Mouse (Mus musculus) hindbrain, postnatal 0 days (tissue): ENCODE measurements at regions not wholly inside any gene's neighbourhood (a gene's known extent, or its start where the extent isn't known, plus 50 kb on each side); places are given as distances from the start of the nearest gene placed in this dataset.

Experiments
- ATAC-seq: fragments of 200-750 bp; cut with Nextera tagmentation; 2 replicates; pipeline ENCODE4 v1.8.0; 2017; ENCODE audit warnings: mild to moderate bottlenecking, moderate TSS enrichment, moderate library complexity
- DNase-seq: peaks from one replicate; pipeline ENCODE4 v3.0.0-alpha.2; 2015; ENCODE audit warnings: low spot score
- H3K27ac ChIP-seq: fragments of 300-500 bp; sonication (generic); 2 replicates; pipeline ENCODE4 v1.5.1; 2014; ENCODE audit warnings: mild to moderate bottlenecking
- H3K27me3 ChIP-seq: fragments of 300-500 bp; sonication (generic); 2 replicates; pipeline ENCODE4 v1.6.1; 2014; ENCODE audit warnings: low read length, mixed read lengths; ENCODE audit not compliant: insufficient read depth
- H3K36me3 ChIP-seq: fragments of 300-500 bp; sonication (generic); 2 replicates; pipeline ENCODE4 v1.6.1; 2014; ENCODE audit warnings: low read length, mixed read lengths; ENCODE audit not compliant: insufficient read depth
- H3K4me1 ChIP-seq: fragments of 300-500 bp; sonication (generic); 2 replicates; pipeline ENCODE4 v1.6.1; 2014; ENCODE audit warnings: antibody characterized with exemption, low read length, mixed read lengths; ENCODE audit not compliant: insufficient read depth
- H3K4me2 ChIP-seq: fragments of 300-500 bp; sonication (generic); 2 replicates; pipeline ENCODE4 v1.6.1; 2014; ENCODE audit warnings: low read depth, mild to moderate bottlenecking, low read length, moderate library complexity, mixed read lengths
- H3K4me3 ChIP-seq: fragments of 300-500 bp; sonication (generic); 2 replicates; pipeline ENCODE4 v1.5.1; 2014; ENCODE audit warnings: low read length
- H3K9ac ChIP-seq: fragments of 300-500 bp; sonication (generic); replicated peaks from 2 replicates; pipeline ENCODE4 v1.6.1; 2014; ENCODE audit warnings: mild to moderate bottlenecking, low read length, moderate library complexity, mixed read lengths
- H3K9me3 ChIP-seq: fragments of 300-500 bp; sonication (generic); 2 replicates; pipeline ENCODE4 v1.6.1; 2016; ENCODE audit warnings: low read length, mixed read lengths
- CTCF ChIP-seq: IDR thresholded peaks from 2 replicates; pipeline ENCODE4 v1.5.1; 2016; ENCODE audit warnings: antibody characterized with exemption, control low read depth, low read depth
- WGBS: fragments of 180-500 bp; shearing (Covaris S2); extraction: QIAGEN DNeasy Blood & Tissue Kit; methylation state at CpG from one replicate; pipeline ENCODE4 v1.1.7; 2014; 5-methylcytosine and 5-hydroxymethylcytosine counted together

- Histone ChIP-seq H3K9me3 (no peaks in the 10 kb centered on the region), H3K9ac (no peak overlapping the region), H3K4me3 (no peak overlapping the region), H3K27ac (no peak overlapping the region), H3K4me2 (no peak overlapping the region), H3K27me3 (no peaks in the 10 kb centered on the region), H3K36me3 (no peaks in the 10 kb centered on the region), H3K4me1 (no peaks in the 10 kb centered on the region)
- no peak for ATAC-seq
- WGBS = 64% methylated on average over 3 of the region's 3 CpGs
- DNase-seq = no peak
- TF ChIP-seq CTCF = no peak
Measured at GRCm38 (mm10) chr16:5688322-5688721, 196.8 kb upstream of the Rbfox1 start.

GRCm38 (mm10) chr16:5673372-5673960 lies 211.7 kb upstream of the Rbfox1 start:
- DNase-seq = peak; percentile 31
- H3K4me2 ChIP-seq = no peak overlapping the region
- no peaks in the 10 kb centered on the region for H3K36me3 ChIP-seq
- WGBS = 51% methylated on average over 6 of the region's 6 CpGs
- no peak for TF ChIP-seq CTCF
- H3K9me3 ChIP-seq = no peaks in the 10 kb centered on the region
- no peak overlapping the region for H3K4me3 ChIP-seq
- 0 out of 2 replicates have a peak overlapping the region, but pooled peaks have one; percentile 32 for H3K27ac ChIP-seq
- peak; percentile 55; the same call in 1 of the 2 replicates for ATAC-seq
- H3K27me3 ChIP-seq = no peaks in the 10 kb centered on the region
- H3K9ac ChIP-seq = no peak overlapping the region
- H3K4me1 ChIP-seq = no peaks in the 10 kb centered on the region

- no peak overlapping the region for H3K4me3 ChIP-seq
- H3K9ac ChIP-seq = no peak overlapping the region
- WGBS = 33% methylated on average over 4 of the region's 4 CpGs
- no peaks in the 10 kb centered on the region for H3K4me1 ChIP-seq
- peak; percentile 71 for DNase-seq
- H3K9me3 ChIP-seq = no peaks in the 10 kb centered on the region
- no peak overlapping the region for H3K4me2 ChIP-seq
- no peaks in the 10 kb centered on the region for H3K27me3 ChIP-seq
- no peak for TF ChIP-seq CTCF
- ATAC-seq = peak; percentile 68
- H3K27ac ChIP-seq = 0 out of 2 replicates have a peak overlapping the region, but pooled peaks have one; percentile 32
- H3K36me3 ChIP-seq = no peaks in the 10 kb centered on the region
Measured at GRCm38 (mm10) chr16:5672871-5673270, 212.3 kb upstream of the Rbfox1 start.

- 38% methylated on average over 4 of the region's 4 CpGs for WGBS
- Histone ChIP-seq H3K9me3 (no peaks in the 10 kb centered on the region), H3K4me1 (no peaks in the 10 kb centered on the region), H3K4me2 (no peak overlapping the region), H3K9ac (no peak overlapping the region), H3K36me3 (no peaks in the 10 kb centered on the region), H3K27me3 (no peaks in the 10 kb centered on the region), H3K4me3 (no peak overlapping the region), H3K27ac (no peak overlapping the region)
- no peak for TF ChIP-seq CTCF
- ATAC-seq (no peak), DNase-seq (no peak)
Measured at GRCm38 (mm10) chr16:5668403-5668967, 216.7 kb upstream of the Rbfox1 start.

GRCm38 (mm10) chr16:5661918-5662317 lies 223.2 kb upstream of the Rbfox1 start:
- no peak overlapping the region for H3K9ac ChIP-seq
- H3K9me3 ChIP-seq = no peaks in the 10 kb centered on the region
- TF ChIP-seq CTCF = no peak
- no peak overlapping the region for H3K4me2 ChIP-seq
- ATAC-seq = 0 out of 2 replicates have a peak, but pooled peaks have one; percentile 62
- no peaks in the 10 kb centered on the region for H3K36me3 ChIP-seq
- H3K4me3 ChIP-seq = no peak overlapping the region
- no peak overlapping the region for H3K27ac ChIP-seq
- DNase-seq = peak; percentile 66
- 52% methylated on average over 5 of the region's 5 CpGs for WGBS
- no peaks in the 10 kb centered on the region for H3K27me3 ChIP-seq
- H3K4me1 ChIP-seq = no peaks in the 10 kb centered on the region

GRCm38 (mm10) chr16:5651551-5651950 lies 233.6 kb upstream of the Rbfox1 start:
- 68% methylated on average over 1 of the region's 1 CpGs for WGBS
- ATAC-seq = no peak
- H3K9ac ChIP-seq = no peak overlapping the region
- no peaks in the 10 kb centered on the region for H3K27me3 ChIP-seq
- H3K27ac ChIP-seq = no peak overlapping the region
- H3K36me3 ChIP-seq = no peaks in the 10 kb centered on the region
- H3K4me3 ChIP-seq = no peak overlapping the region
- no peak for TF ChIP-seq CTCF
- no peak overlapping the region for H3K4me2 ChIP-seq
- no peak for DNase-seq
- no peaks in the 10 kb centered on the region for H3K9me3 ChIP-seq
- H3K4me1 ChIP-seq = no peaks in the 10 kb centered on the region

- no peak for TF ChIP-seq CTCF
- no peaks in the 10 kb centered on the region for H3K4me1 ChIP-seq
- H3K4me3 ChIP-seq = no peak overlapping the region
- no peaks in the 10 kb centered on the region for H3K9me3 ChIP-seq
- H3K27ac ChIP-seq = no peak overlapping the region
- 39% methylated on average over 4 of the region's 4 CpGs for WGBS
- no peak for ATAC-seq
- no peaks in the 10 kb centered on the region for H3K36me3 ChIP-seq
- H3K27me3 ChIP-seq = no peaks in the 10 kb centered on the region
- H3K9ac ChIP-seq = no peak overlapping the region
- H3K4me2 ChIP-seq = no peak overlapping the region
- DNase-seq = peak; percentile 24
Measured at GRCm38 (mm10) chr16:5651002-5651401, 234.2 kb upstream of the Rbfox1 start.
